Mouse (Mus musculus) retina, embryonic 14.5 days (tissue): ENCODE data around the gene Chaf1a.
"Not testable (repeated sequence)": the region's sequence is repeated elsewhere in the genome, so short reads cannot be mapped to it uniquely, and the experiment has no call there.

Experiments used
- DNase-seq: peaks from one replicate; pipeline ENCODE4 v3.0.0-alpha.2; 2015; ENCODE audit warnings: low spot score

Chaf1a gene

GRCm38 (mm10) chr17:56038583-56039261 is 1.5 kb upstream of the Chaf1a start:
- DNase-seq: no peak

GRCm38 (mm10) chr17:56039345-56039744 is 894 bp upstream of the Chaf1a start:
- DNase-seq: no peak

- DNase-seq: no peak
Measured at GRCm38 (mm10) chr17:56040857-56041163, 571 bp downstream of the Chaf1a start.

GRCm38 (mm10) chr17:56051369-56051768 is 11.1 kb downstream of the Chaf1a start:
- DNase-seq: no peak

- no peak for DNase-seq
Measured at GRCm38 (mm10) chr17:56054938-56055337, 14.7 kb downstream of the Chaf1a start.

- no peak for DNase-seq
Measured at GRCm38 (mm10) chr17:56055945-56056678, 15.9 kb downstream of the Chaf1a start.

- no peak for DNase-seq
Measured at GRCm38 (mm10) chr17:56057381-56058120, 17.3 kb downstream of the Chaf1a start.

- no peak for DNase-seq
Measured at GRCm38 (mm10) chr17:56062081-56062480, 21.8 kb downstream of the Chaf1a start.

- not testable (repeated sequence) for DNase-seq
Measured at GRCm38 (mm10) chr17:56065715-56066114, 25.5 kb downstream of the Chaf1a start.

- no peak for DNase-seq
Measured at GRCm38 (mm10) chr17:56066451-56066850, 26.2 kb downstream of the Chaf1a start.

GRCm38 (mm10) chr17:56069066-56069465 is 28.8 kb downstream of the Chaf1a start:
- no peak for DNase-seq

GRCm38 (mm10) chr17:56071126-56071525 is 30.9 kb downstream of the Chaf1a start:
- DNase-seq: no peak

- no peak for DNase-seq
Measured at GRCm38 (mm10) chr17:56072243-56072642, 32.0 kb downstream of the Chaf1a start.

- peak; percentile 88 for DNase-seq
Measured at GRCm38 (mm10) chr17:56074097-56074826, 34.0 kb downstream of the Chaf1a start.

- peak; percentile 98 for DNase-seq
Measured at GRCm38 (mm10) chr17:56074827-56075208, 34.6 kb downstream of the Chaf1a start, which contains the start of gene Ubxn6. Gene Ubxn6, minus strand, starts transcription at chr17:56075028.

GRCm38 (mm10) chr17:56077523-56077922 is 37.3 kb downstream of the Chaf1a start:
- DNase-seq: no peak

GRCm38 (mm10) chr17:56078361-56078760 is 38.1 kb downstream of the Chaf1a start:
- not testable (repeated sequence) for DNase-seq

GRCm38 (mm10) chr17:56078880-56079795 is 38.9 kb downstream of the Chaf1a start, which contains the start of gene Hdgfl2:
Gene Hdgfl2, plus strand, starts transcription at chr17:56079634.
- DNase-seq: peak; percentile 100

GRCm38 (mm10) chr17:56079921-56080320 is 39.7 kb downstream of the Chaf1a start:
- DNase-seq: no peak

- peak; percentile 88 for DNase-seq
Measured at GRCm38 (mm10) chr17:56080781-56081585, 40.7 kb downstream of the Chaf1a start.
